Mouse (Mus musculus) E14TG2a.4 (cell line): ENCODE measurements at regions not wholly inside any gene's neighbourhood (a gene's known extent, or its start where the extent isn't known, plus 50 kb on each side); places are given as distances from the start of the nearest gene placed in this dataset.

ENCODE experiments used
- CTCF ChIP-seq: conservative IDR thresholded peaks from 2 replicates; pipeline ENCODE4 v1.5.1; 2014; ENCODE audit warnings: low read length
- NANOG ChIP-seq: IDR thresholded peaks from 2 replicates; pipeline ENCODE4 v1.6.1; 2014; ENCODE audit warnings: borderline replicate concordance, low read length, mixed read lengths

- no peak for TF ChIP-seq CTCF
- no peak for TF ChIP-seq NANOG
Measured at GRCm38 (mm10) chr15:51634726-51635125, 2250.0 kb upstream of the Gm7489 start.
